Mouse (Mus musculus): Measurements from ENCODE around the gene Vmn2r41. TPM values are rescaled to one million over a fixed set of nuclear protein-coding genes. Genes with fewer than 3 reads are reported as not detected.

The Vmn2r41 gene
- not detected for polyA plus RNA-seq (2014; fragmentation: Illumina TruSeq; extraction: RNeasy Lipid Tissue Mini Kit (QIAGEN cat#74804); ENCODE audit: low read depth, low replicate concordance)

DNA sequence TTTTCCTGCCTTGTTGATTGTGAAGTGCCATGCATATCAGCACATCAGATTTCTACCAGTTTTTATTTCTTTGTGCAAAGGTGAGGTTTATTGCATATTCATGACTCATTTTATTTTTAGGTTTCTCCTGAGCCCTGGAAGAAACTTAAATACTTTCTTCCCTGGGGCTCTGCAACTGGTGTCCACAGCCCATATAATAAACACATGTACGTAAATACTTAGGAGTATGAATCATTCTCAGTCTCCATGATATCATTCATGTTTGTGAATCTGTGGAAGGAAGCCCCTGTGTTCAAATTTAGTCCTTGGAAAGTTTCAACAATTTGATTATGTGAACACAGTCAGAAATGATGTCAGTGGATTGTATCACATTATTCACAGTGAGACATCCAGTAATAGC is at the start of gene Vmn2r41:
TSS of gene Vmn2r41 (minus strand) at position 101 of the 400 bp plus-strand sequence.

GRCm38 (mm10) chr7:8200220-8200619 is 38.8 kb upstream of the Vmn2r41 start, which contains the start of gene Vmn2r42:
Gene Vmn2r42 (minus strand): TSS chr7:8200320.

Other genes starting within 250 kb of the Vmn2r41 start
- gene Vmn2r42, start 38.7 kb upstream of the Vmn2r41 start, polyA plus RNA-seq (2014; fragmentation: Illumina TruSeq; extraction: RNeasy Lipid Tissue Mini Kit (QIAGEN cat#74804); ENCODE audit: low read depth, low replicate concordance), result not detected
- not detected for gene Vmn2r43, start 98.9 kb upstream of the Vmn2r41 start, polyA plus RNA-seq (2014; fragmentation: Illumina TruSeq; extraction: RNeasy Lipid Tissue Mini Kit (QIAGEN cat#74804); ENCODE audit: low read depth, low replicate concordance)
- gene Vmn2r44, start 221.7 kb upstream of the Vmn2r41 start, polyA plus RNA-seq (2014; fragmentation: Illumina TruSeq; extraction: RNeasy Lipid Tissue Mini Kit (QIAGEN cat#74804); ENCODE audit: low read depth, low replicate concordance), result not detected